Mouse (Mus musculus): ENCODE results near the gene Cdc25a.

Cdc25a gene

DNA sequence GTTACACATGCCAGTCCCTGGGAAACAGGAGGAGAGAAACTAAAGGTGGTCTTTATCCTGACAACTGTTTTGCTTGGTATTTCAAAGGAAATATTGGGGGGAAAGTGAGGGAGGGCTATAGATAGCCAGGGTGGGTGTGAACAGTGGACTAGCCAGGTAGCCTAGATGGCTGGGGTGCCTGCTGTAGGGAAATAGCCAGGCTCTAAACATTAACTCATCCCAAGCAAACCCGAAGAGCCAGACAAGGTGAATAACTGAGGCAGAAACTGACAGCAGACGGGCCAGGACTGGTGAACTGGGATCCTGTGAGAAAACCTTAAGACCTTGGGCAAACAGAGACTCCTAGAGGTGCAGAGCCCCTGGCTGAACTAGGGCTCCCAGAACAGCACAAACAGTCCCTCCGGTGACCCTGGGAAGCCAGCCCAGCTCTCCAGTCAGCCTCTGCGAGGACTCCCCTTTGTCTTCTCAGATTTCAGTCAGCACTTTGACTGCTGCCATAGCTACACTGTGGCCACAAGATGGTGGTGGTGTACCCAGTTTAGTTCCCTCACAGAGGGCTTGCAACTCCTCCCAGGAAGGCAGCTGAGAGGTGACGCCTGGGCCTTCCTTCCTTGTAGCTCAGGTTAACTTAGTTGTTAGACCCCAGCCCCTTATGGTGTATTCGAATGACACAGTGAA lies 19.2 kb downstream of the Cdc25a start:
- peak; percentile 80 for DNase-seq (ENCODE audit: low spot score)

DNA sequence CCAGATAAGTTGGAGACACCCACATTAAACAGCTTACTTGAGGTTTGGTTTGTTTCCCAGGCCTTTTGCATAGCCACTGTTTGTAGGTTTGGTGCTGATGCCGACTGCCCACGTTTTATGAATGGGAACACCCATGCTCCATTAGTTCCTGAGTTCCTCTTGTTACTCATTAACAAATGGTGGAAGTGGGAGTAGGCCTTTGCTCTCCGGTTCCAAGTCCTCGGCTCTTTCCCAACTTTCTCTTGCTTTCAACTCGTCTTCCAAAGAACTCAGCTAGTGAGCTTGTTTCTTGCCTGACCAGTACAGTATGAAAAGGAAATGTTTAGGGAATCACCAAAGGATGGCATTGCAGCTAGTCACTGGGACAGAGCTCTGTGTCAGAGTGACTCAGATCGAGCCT lies 20.2 kb downstream of the Cdc25a start:
- peak; percentile 81 for DNase-seq (ENCODE audit: low spot score)

DNA sequence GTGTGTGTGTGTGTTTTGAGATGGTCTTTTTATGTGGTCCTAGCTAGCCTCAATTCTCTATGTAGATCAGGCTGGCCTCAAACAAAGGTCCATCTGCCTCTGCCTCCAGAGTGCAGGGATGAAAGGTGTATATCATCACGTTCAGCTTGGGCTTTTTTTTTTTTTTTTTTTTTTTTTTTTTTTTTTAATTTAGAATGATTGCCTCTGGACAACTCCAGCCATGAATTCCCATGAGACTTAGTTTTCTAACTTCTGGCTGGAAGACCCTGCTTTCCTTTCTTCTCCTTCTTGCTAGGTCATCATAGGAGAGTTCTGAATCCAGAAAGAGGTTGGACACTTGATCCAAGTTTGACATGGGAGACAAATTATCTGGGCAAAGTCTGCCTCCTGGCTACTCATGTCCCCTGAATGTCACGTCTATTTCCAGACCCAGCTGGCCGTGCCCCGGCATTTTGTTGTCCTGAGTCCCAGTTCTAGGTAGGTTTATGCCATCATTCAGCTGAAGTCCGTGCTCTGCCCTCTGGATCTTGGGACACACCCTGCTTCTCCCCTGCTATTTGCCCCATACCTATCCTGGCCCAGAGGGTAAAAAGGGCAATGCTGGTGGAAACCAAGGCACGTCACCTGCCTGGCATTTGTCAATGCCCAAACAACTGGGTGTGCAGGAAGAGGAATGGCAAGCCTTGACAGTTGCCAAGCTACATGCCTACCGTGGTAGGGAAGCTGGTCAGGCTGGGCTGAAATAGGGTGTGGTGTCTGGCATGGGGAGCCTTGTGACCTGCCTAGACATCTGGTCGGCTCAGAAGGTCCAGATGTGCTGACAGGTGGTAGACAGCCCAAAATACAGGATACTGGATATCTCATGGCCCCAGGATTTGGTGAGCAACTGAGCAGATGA lies 21.1 kb downstream of the Cdc25a start:
- no peak for DNase-seq (ENCODE audit: low spot score)

DNA sequence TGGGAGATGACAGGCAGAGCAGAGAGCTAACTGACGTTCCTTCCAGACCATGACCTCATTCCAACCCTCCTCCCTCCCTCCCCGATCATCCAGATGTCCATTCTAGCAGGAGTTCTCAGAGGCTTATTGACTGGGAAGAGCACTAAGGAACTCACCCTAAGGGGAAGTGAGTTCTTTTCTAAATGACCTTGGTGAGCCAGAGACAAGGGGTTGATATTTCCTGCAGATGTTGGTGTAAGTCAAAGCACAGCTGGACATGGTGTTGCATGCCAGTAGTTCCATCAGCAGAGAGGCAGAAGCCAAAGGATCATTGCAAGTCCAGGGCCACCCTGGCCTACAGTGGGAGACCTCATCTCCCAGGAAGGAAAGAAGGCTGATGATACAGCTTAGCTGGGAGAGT lies 22.6 kb downstream of the Cdc25a start:
- no peak for DNase-seq (ENCODE audit: low spot score)

DNA sequence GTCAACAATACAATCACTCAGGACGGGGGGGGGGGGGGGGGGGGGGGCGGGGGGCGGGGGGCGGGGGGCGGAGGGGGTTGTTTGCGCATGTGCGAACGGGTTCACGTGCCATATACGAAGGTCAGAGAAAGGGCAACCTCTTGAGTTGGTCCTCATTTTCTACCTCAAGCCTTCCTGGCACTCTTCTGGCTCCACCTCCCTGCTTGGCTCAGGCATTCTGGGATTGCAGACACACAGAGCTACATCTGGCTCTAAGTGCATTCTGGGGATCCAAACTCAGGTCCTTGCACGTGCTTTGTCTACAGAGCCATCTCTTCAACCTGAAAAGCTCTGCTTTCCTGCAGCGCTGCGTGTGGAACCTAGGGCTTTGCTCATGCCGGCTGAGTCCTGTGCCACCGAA lies 24.0 kb downstream of the Cdc25a start:
- DNase-seq (ENCODE audit: low spot score), result no peak

DNA sequence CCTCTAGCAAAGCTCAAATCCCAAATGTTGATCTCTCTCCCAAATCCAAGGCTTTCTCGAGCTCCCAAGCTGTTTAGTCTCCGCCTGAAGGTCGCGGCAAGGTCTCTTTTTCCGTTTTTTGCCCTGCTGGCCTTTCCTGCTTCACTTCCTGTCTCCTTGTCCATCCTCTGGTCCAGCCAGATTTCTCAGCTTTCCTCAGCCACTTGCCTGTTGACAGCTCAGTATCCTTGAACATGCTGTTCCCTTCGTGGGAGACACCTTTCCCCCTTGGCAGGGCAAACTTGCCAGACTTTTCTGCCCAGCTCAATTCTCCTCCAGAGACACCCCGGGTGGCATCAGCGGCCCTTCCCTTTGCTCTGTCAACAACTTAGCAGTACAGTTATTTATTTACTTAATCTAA lies 24.4 kb downstream of the Cdc25a start:
- DNase-seq (ENCODE audit: low spot score), result no peak

DNA sequence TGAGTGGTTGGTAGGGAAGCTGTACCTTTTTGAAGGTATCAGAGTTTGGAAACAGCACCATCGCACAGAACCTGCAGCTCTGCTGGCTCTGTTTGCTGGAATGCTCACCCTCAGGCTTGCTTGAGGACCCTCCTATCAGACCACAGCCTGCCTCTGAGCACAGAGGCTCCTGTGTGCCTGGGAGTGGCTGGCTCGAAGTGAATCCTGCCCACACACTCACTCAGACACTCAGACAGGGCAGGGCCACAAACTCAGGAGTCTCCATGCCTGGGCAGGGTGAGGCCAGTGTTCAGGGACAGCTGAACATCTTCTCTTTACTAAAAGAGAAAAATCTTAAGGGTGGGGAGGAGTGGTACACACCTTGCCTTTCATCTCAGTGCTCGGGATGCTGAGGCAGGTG lies 25.2 kb downstream of the Cdc25a start:
- no peak for DNase-seq (ENCODE audit: low spot score)

DNA sequence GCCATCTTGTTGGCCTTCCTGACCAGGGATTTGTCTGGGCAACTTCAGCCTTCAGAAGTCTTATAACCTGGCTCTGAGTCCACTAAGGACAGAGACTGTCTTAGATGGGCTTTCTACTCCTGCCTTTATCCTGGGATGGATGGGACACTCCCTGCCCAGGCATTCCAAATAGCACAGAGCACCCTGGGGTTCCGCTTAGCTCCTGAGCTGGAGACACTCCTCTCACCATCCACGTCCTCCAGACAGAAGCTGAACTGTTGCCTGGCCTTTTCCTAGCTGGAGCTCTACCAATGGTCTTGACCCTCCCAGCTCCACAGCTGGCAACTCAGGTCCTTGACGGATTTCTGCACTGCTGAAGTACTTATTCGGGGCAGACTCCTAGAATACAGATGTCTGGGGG lies 26.9 kb downstream of the Cdc25a start:
- no peak for DNase-seq (ENCODE audit: low spot score)

DNA sequence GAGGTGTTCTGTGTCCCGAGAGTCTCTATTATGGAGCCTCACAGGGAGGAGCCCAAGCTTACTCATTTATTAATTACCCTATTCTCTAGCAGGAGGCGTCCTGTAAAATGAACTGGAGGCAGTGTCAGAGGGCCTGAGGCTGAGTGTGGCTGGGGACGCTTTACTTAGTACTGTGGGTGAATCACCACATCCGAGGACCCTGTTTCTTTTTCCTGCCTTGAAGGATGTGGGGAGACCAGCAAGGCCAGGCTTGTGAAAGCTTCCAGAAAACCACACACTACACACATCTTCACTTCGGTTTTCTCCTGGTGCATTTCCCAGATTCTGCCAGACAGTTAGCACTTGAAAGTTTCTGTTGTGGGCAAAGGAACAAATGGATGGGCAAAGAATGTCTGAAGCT lies 27.4 kb downstream of the Cdc25a start:
- DNase-seq (ENCODE audit: low spot score), result no peak

DNA sequence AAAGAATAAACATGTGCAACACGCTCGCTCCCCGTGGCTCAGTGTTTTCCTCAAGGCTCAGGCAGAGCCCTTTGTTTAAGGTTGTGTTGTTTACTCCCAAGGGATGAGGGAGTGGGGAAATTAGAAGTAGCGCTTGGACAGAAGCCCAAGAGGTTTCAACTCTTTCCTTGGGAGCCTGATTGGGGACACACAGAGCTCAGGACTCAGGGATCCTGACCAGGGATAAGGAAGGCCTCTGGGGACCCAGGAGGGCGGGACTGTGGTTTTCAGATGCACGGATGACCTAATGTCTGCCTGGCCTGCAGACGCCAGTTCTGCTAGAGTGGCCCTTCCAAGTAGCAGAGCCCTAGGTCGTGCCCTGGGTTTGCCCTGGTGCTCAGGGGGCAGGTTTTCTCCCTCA lies 31.9 kb downstream of the Cdc25a start:
- no peak for DNase-seq (ENCODE audit: low spot score)

DNA sequence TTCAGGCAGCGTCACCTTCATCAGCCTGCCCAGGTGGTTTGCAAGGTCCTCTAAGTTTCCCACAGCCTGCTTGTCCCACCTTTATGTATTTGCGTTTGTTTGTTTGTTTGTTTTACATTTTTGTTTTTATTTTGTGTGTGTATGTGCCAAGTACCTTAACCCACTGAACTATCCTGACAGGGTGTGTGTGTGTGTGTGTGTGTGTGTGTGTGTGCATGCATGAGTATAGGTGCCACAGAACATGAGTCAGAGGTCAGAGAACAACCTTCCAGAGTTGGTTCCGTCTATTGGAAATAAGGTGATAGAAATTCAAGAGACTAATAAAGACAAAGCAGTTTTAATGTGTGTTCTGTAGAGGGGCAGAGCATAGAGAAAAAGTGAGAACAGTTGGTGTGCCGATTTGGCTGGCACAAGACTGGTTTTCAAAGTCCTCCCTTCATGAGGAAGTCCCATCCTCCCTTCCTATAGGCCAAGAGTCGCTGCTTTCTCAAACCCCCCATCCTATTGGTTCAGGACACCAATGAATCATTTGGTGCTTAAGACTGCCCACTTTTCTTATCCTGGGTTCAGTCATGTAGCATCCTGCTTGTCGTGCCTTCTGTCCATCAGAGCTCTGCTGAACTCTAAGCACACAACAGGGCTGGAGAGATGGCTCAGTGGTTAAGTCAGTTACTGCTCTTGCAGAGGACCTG lies 32.5 kb downstream of the Cdc25a start:
- DNase-seq (ENCODE audit: low spot score), result no peak

DNA sequence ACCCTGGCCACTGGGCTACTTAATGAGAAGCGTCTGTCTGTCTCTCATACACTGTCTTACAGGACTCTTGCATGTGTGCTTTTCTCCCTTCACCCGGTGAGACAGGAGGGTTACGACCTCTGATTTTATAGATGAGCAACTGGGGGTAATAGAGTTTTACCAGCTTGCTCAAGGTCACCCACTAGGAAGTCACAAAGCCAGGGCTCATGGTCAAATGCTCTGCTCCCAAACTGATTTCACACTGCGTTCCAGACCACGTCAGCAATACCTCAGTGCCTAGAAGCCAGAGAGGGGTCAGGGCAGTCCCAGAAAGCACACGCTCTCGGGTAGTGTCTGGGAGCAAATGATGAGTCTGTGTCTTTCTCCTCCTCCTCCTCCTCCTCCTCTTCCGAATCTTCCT lies 33.7 kb downstream of the Cdc25a start:
- no peak for DNase-seq (ENCODE audit: low spot score)

DNA sequence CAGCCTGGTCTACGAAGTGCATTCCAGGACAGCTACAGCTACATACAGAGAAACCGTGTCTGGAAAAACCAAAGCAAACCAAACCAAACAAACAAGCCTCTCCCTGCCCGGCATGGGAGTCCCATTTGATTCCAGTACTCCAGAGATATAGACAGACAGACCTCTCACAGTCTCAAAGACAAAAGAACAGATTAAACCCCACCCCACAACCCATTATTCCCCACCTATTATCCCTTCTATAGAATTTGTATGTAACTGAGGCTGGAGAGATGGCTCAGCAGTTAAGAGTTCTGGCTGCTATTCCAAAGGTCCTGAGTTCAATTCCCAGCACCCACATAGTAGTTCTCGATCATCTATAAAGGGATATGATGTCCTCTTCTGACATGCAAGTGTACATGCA lies 34.5 kb downstream of the Cdc25a start:
- no peak for DNase-seq (ENCODE audit: low spot score)

DNA sequence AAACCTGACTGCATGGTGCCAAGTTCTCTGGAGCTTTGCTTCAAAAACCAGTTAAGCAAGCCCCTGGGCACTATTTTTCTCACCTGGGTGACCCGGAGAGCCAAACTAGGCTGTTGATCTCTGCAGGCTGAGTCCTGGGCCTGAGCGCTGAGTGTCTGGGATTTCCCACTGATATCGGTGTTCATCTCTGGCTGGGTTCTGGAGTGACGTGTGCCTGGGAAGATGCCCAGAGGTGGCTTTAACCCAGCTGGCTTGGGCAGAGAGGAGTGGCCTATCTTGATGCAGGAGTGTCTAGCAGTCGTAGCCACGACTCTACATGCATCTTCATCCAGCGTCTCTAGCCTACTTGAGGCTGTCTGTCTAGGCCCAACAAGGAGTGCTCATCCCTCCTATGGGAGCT lies 36.4 kb downstream of the Cdc25a start:
- no peak for DNase-seq (ENCODE audit: low spot score)

DNA sequence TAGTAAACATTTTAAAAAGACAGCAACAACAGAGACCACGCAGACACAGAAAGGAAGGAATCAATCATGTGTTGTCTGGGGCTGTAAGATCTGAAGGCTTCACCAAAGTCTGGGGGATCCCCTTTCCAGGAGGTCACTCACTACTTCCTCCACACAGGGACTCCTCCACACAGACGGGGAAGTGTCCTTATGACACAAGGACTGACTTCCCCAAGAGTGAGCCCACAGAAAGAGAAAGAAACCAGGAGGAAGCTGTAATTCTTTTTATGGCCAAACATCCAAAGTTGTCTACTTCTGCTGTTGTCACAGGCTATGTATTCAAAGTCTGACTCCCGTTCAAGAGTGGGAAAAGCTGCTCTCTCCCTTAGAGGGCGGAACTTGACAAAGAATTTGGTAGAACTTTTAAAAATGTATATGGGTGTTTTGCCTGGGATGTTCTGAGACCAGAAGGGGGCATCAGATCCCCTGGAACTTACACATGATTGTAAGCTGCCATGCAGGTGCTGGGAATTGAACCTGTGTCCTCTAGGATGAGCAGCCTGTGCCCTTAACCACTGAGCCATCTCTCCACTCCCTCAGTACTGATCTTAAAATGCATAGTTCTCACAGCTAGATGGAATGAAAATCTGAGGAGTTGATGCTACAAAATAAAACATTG lies 39.0 kb downstream of the Cdc25a start:
- no peak for DNase-seq (ENCODE audit: low spot score)

DNA sequence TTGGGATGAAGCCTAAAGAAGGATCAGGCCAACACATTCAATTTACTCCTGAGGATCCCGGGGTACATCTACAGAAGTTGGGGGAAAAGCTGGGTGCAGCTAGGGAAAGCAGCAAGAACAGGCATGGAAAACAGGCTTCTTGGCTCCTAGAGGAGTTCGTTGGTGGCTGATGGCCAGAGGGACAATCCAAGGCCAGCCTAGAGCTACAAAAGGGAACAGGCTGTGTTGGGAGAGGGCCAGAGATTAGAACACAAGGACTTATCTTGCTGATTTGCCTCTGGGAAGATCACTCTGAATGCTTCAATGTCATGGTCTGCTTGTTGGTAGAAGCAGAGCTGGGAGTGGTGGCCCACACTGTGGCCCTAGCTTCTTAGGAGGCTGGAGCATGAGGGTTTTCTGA lies 42.6 kb downstream of the Cdc25a start:
- DNase-seq (ENCODE audit: low spot score), result no peak

DNA sequence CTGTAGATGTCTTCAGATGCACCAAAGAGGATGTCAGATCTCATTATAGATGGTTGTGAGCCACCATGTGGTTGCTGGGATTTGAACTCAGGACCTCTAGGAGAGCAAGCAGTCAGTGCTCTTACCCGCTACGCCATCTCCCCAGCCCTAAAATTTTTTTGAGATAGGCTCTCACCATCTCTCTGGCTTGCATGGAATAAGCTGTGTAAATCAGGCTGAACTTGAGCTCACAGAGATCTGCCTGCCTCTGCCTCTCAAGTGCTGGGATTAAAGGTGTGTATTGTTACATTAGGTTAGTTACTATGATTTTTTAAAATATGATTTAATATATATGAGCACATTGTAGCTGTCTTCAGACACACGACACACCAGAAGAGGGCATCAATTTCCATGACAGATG lies 53.8 kb downstream of the Cdc25a start:
- DNase-seq (ENCODE audit: low spot score), result no peak

DNA sequence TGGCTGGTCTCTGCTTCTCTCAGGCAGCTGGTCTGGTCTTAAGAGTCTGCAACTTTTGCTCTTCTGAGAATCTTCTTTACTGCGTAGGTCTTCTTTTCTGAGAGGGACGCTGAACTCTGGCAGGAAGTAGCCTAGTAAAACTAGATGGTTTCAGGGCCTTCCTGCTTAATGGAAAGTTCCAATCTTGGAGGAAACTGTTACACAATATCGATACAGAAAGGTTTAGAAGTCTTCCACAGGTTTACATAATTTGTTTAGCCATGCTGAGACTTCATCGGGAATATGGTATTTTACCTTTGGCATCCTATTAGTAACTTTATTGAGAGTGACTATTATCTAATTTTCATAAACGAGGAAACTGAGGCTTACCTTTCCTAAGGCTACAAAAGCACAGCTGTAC lies 54.7 kb downstream of the Cdc25a start:
- peak; percentile 1 for DNase-seq (ENCODE audit: low spot score)

DNA sequence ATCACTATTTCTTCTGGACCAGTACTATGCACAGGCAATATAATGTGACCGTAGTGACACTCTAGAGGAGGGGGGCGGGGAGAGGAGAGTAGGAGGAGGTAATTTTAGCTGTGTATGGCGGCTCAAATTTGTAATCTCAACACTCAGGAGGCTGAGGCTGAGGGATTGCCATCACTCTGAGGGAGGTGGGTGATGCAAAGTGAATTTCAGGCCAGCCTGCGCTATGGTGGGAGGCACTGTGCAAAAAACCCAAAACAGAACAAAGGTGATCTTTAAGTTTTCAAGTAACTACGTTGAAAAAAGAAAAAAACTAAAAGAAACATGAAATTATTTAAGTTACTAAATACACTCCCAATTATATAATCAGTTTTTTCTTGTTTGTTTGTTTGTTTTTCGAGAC lies 55.4 kb downstream of the Cdc25a start:
- peak; percentile 16 for DNase-seq (ENCODE audit: low spot score)

DNA sequence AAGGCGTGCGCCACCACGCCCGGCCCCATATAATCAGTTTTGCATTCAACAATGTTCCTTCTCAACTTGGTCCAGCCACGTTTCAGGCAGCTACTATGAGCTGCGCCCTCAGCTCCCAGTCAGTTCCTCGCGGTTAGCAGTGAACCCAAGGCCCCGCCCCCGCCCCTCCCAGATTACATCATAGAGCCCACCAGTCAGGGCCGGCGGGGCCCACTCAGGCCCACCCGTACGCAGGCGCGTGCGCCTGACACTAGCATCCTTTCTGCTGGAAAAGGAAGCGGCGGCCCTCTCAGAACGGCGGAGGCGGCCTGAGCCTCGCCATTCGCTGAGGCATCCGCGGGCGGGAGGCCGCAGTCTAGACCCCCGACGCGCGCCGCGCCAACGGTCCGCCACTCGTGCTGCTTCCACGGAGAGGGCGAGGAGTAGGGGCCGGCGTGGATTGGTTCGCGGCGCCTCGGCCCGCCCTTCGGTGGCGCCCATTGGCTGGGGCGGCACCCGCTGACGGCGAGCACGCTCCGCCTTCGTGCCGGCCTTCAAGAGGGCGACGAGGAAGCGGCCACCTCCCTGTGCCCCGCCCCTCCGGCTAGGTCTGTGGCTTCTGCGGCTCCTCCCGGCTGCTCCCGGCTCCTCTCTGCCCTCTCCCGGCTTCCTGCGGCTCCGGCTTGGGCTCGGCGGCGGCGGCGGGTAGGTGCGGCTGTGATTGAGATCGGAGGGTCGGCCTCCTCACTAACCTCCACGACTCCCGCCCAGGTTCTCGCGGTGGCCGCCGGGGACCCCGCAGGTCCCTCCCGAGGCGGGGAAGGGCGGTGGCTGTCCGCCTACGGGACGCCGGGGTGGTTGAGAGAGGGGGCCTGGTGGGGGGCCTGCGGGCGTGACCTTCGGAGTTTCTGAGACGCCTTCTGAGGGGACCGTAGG lies 56.1 kb downstream of the Cdc25a start, which contains the start of gene Map4:
Gene Map4, plus strand, starts transcription at position 204 of the 915 bp plus-strand sequence.
- DNase-seq (ENCODE audit: low spot score), result peak; percentile 98

DNA sequence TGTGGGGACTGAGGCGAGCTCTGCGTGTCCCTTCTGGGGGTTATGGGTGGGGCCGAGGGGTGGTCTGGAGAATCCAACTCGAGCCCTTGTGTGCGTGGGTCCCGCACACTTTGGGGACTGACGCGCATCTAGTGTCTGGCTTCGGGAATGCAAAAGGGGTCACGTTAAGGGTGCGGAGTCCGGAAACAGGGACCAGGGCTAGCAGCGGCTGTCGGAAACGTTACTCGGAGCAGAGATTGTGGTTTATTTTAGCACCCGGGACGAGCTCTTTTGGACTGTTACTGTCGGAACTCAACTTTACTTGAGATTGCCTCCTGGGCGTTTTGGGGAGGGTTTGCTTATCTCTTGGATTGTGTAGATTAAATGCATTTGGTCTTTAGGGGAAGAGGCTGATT lies 57.0 kb downstream of the Cdc25a start:
- peak; percentile 52 for DNase-seq (ENCODE audit: low spot score)
